Mouse (Mus musculus) CD4-positive, CD25-positive, alpha-beta regulatory T cell, adult 2 months (primary cell): Measurements from ENCODE around the gene Sncg.
"Not testable (repeated sequence)": the region's sequence is repeated elsewhere in the genome, so short reads cannot be mapped to it uniquely, and the experiment has no call there.

Experiments
- DNase-seq: peaks from one replicate; pipeline ENCODE4 v3.0.0-alpha.2; 2012; ENCODE audit warnings: low read depth, low spot score

Sncg gene

GRCm38 (mm10) chr14:34374577-34374976, at the start of gene Sncg:
Sncg (minus strand) TSS chr14:34374789.
- no peak for DNase-seq

DNA sequence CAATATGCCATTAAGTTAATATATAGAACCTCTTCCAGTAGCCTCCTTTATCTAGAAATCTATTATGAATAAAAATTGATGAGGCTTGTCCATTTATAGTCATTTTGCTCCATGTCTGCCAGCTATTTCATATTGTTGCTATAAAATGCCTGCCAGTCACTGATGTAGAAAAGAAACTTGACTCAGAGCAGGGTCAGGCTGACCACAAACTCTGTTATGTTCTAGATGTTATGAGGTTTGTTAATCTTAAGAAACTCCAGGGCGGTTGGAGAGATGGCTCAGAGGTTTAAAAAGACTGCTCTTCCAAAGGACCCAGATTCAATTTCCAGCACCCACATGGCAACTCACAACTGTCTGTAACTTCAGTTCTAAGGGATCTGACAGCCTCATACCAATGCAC, 46.5 kb upstream of the Sncg start:
- DNase-seq = no peak

DNA sequence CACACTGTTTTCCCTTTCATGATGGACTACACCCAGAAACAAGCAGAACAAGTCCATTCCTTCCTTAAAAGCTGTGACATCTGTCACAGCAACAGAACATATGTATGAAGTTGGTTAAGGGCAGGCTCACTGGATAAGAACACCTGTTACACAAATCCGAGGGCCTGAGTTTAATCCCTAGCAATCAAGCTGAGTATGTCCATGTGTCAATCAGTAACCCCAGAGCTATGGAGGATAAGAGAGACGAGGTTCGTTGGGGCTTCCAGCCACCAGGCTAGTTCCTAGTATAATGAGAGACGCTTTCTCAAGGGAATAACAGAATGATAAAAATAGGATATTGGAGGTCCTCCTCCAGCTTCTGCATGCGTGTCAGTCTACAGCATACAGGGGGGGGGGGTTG, 42.9 kb upstream of the Sncg start:
- no peak for DNase-seq

DNA sequence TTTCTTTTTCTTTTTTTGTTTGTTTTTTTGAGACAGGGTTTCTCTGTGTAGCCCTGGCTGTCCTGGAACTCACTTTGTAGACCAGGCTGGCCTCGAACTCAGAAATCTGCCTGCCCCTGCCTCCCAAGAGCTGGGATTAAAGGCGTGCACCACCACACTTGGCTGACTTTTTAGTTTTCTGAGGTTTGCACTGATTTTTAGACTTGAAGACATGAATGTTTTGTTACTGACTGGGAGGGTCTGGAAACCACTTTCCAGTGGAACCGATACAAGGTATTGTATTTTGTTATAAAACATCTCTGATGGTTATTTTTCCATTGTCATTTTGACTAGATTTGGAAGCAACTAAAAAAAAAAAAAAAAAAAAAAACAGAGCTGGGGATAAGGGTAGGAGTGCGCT, 42.4 kb upstream of the Sncg start:
- DNase-seq = not testable (repeated sequence)

- no peak for DNase-seq
Observed at GRCm38 (mm10) chr14:34412164-34412896, 37.7 kb upstream of the Sncg start.

DNA sequence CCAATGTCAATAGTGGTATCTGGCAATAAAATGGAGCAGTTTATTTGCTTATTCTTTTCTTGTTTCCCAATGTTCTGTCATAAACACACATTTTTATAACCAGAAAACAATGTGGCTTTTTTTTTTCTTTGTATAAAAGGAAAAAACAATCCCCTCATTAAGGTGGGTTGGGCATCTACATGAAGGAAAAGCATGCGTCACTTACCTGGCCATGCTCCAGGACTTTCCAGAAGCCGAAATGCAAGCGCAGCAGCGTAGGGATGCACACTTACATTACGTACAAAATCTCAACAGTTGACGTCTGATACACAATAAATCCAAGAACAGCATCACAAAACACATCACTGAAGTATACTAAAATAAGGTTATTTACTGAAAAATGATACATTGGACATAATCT, 36.1 kb upstream of the Sncg start:
- no peak for DNase-seq

- DNase-seq = no peak
Observed at GRCm38 (mm10) chr14:34403424-34403823, 28.8 kb upstream of the Sncg start.

GRCm38 (mm10) chr14:34402871-34403270, 28.3 kb upstream of the Sncg start:
- DNase-seq = no peak

- DNase-seq = peak; percentile 89
Observed at GRCm38 (mm10) chr14:34401135-34401534, 26.5 kb upstream of the Sncg start.

DNA sequence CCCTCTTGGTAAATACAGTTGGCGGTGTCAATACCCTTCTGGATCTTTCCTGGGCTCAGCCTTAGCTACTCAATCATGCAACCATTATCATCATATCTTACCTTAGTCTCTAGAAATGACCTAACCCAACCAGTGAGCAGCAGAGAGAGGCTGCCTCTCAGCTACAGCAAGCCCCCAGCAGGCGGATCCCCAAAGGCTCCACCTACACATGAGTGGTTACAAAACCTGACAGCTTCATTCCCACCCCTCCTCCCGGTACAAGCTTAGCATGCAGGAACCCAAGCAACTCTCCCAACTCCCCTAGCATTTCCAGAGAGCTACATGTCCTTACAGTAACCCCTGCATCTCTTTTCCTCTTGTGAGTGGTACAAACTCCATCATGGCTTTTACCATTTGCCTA, 25.4 kb upstream of the Sncg start:
- DNase-seq = no peak

- DNase-seq = no peak
Observed at GRCm38 (mm10) chr14:34399301-34399700, 24.7 kb upstream of the Sncg start.

GRCm38 (mm10) chr14:34398901-34399300, 24.3 kb upstream of the Sncg start:
- DNase-seq = no peak

DNA sequence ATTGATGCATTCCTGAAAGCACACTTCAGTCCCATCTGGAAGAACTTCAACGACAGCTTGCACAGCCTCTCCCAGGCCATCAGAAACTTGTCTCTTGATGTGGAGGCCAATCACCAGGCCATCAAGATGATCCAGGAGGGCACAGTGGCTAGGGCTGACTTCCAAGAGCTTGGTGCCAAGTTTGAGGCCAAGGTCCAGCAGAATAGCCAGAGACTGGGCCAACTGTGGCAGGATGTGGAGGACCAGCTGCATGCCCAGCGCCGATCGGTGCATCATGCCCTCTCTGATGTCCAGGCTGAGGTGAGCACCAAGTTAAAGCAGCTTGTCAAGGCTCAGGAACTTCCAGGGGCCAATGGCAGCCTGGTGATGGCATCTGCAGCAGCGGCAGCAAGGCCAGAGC, 23.3 kb upstream of the Sncg start:
- no peak for DNase-seq

DNA sequence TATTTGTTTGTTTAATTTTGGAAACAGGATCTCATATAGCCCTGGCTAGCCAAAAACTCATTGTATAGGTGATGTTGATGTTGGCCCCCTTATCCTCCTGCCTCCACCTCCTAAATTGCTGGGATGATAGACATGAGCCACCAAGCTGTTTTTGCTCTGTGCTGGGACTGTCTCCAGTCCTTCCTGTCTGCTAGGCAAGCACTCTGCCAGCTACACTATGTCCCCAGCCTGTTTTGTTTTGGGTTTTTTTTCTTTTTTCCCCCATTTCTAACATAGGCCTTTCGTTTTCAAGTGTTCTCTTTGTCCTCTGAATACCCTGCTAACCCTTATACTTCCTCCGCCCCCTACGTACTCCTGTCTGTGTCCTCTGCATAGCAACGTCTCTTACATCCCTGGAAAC, 18.7 kb upstream of the Sncg start:
- DNase-seq = no peak

DNA sequence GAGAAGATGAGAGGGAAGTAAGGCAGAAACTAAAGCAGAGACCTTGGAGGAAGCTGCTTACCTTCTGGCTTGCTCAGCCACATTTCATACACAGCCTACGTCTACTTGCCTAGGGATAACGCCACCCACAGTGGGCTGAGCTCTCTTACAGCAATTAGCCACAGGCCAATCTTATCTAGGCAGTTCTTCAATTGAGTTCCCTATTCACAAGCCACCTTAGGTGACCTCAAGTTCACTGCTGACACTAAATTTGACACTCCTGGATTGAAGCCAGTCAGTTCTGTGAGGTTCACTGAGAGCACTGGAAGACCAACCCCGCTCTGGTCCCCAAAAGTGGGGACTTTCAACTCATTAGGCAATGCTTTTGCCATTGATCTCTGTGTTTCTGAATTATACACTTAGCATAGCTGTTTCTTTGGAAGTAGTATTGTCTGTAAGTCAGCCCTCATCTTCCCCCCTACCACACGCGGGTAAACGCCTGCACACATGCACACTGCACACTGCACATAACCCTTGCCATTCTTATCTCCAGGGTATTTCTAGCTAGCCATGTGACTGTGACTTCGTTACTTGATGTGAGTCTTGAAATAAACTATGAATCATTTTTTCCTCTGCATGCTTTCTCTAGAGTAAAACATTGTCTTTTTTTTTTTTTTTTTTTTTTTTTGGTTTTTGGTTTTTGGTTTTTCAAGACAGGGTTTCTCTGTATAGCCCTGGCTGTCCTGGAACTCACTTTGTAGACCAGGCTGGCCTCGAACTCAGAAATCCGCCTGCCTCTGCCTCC, 8.5 kb upstream of the Sncg start:
- no peak for DNase-seq

- no peak for DNase-seq
Observed at GRCm38 (mm10) chr14:34378560-34379331, 4.2 kb upstream of the Sncg start.

GRCm38 (mm10) chr14:34377121-34377520, 2.5 kb upstream of the Sncg start:
- DNase-seq = no peak

- DNase-seq = no peak
Observed at GRCm38 (mm10) chr14:34375941-34376340, 1.4 kb upstream of the Sncg start.

DNA sequence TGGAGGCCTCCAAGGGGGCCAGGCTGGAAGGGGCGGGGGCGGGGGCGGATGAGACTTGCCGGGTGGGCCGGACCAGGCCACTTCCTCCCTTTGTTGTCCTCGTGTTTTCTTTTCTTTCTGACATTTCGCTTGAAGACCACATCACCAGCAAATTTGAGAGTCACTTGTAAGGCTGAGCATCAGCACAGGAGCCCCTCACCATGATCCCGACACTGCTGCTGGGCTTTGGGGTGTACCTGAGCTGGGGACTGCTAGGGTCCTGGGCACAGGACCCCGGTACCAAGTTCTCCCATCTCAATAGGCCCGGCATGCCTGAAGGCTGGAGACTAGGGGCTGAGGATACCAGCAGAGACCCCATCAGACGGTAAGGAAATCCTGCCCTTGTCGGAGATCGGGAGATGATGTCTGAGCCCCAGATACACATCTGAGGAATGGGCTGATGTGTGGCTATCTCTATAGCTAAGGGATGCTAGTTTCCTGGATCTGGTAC, 871 bp upstream of the Sncg start, which contains the start of gene Mmrn2:
TSS of gene Mmrn2 (plus strand) at position 51 of the 490 bp plus-strand sequence.
- DNase-seq = no peak

- DNase-seq = no peak
Observed at GRCm38 (mm10) chr14:34373581-34373980, 1.0 kb downstream of the Sncg start.

GRCm38 (mm10) chr14:34372646-34373045, 1.9 kb downstream of the Sncg start:
- no peak for DNase-seq

DNA sequence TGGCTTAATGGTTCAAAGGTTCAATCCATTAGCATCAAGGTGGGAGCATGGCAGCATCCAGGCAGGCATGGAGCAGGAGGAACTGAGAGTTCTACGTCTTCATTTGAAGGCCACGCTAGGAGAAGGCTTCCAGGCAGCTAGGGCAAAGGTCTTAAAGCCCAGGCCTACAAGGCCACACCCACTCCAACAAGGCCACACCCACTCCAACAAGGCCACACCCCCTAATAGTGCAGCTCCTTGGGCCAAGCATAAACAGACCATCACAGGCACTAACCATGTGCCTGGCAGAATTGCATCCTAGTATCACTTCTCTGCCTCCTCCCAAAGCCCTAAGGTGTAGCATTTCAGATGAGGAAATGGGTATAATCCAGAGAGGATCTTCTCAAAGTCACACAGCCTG, 2.8 kb downstream of the Sncg start:
- no peak for DNase-seq
